Mouse (Mus musculus) induced T-regulatory cell, adult 2 months (primary cell): ENCODE measurements around the gene Nfrkb.

Source experiments
- DNase-seq: peaks from one replicate; pipeline ENCODE4 v3.0.0-alpha.2; 2012; ENCODE audit warnings: low read depth

The Nfrkb gene

GRCm38 (mm10) chr9:31428971-31429370, 43.0 kb downstream of the Nfrkb start:
- no peak for DNase-seq

- DNase-seq: no peak
Measured at GRCm38 (mm10) chr9:31430011-31430410, 44.0 kb downstream of the Nfrkb start.

- no peak for DNase-seq
Measured at GRCm38 (mm10) chr9:31431751-31432150, 45.8 kb downstream of the Nfrkb start.

- DNase-seq: no peak
Measured at GRCm38 (mm10) chr9:31432336-31432975, 46.5 kb downstream of the Nfrkb start.

GRCm38 (mm10) chr9:31433431-31433830, 47.4 kb downstream of the Nfrkb start:
- DNase-seq: no peak

- DNase-seq: no peak
Measured at GRCm38 (mm10) chr9:31435415-31435814, 49.4 kb downstream of the Nfrkb start.

GRCm38 (mm10) chr9:31437861-31438260, 51.9 kb downstream of the Nfrkb start:
- no peak for DNase-seq

- no peak for DNase-seq
Measured at GRCm38 (mm10) chr9:31438834-31439233, 52.8 kb downstream of the Nfrkb start.

GRCm38 (mm10) chr9:31439341-31439740, 53.3 kb downstream of the Nfrkb start:
- no peak for DNase-seq

GRCm38 (mm10) chr9:31440366-31440765, 54.4 kb downstream of the Nfrkb start:
- no peak for DNase-seq

- DNase-seq: no peak
Measured at GRCm38 (mm10) chr9:31441487-31441886, 55.5 kb downstream of the Nfrkb start.

GRCm38 (mm10) chr9:31444236-31444635, 58.2 kb downstream of the Nfrkb start:
- no peak for DNase-seq

GRCm38 (mm10) chr9:31449145-31449772, 63.3 kb downstream of the Nfrkb start:
- DNase-seq: no peak

GRCm38 (mm10) chr9:31452166-31452565, 66.2 kb downstream of the Nfrkb start:
- no peak for DNase-seq

- DNase-seq: no peak
Measured at GRCm38 (mm10) chr9:31454356-31454755, 68.4 kb downstream of the Nfrkb start.

GRCm38 (mm10) chr9:31463190-31463589, 77.2 kb downstream of the Nfrkb start:
- no peak for DNase-seq

GRCm38 (mm10) chr9:31463692-31464474, 77.9 kb downstream of the Nfrkb start, which contains the start of gene Tmem45b:
Gene Tmem45b, minus strand, starts transcription at chr9:31464462.
- no peak for DNase-seq
